ENCODE assay signal across 11 mouse cellular contexts in genomic region chr6:38065501-38066122, GRCm38 (mm10). TPM values are rescaled to one million over a fixed set of nuclear protein-coding genes. Genes with fewer than 3 reads are reported as not detected.
DNase-seq lines count a peak whose midpoint lies in the region; ATAC-seq lines count a peak whose summit lies in the region.
"Had no signal": no experiment of that assay in that cellular context is flagged by ENCODE, and none has a peak within 500 bp of the region (broad histone marks: within the 10 kb centered on the region; RNA-seq: fewer than 3 reads in every experiment).

No protein-coding gene starts in this region.

- 77% methylated on average over 11 of the region's 11 CpGs for WGBS in limb, embryonic 12.5 days
- 85% methylated on average over 11 of the region's 11 CpGs for WGBS in limb, embryonic 10.5 days
- 67% methylated on average over 11 of the region's 11 CpGs for WGBS in hindbrain, embryonic 16.5 days

- H3K4me3 ChIP-seq in limb, embryonic 12.5 days (replicated peaks): no peak overlapping the region
- H3K4me3 ChIP-seq in limb, embryonic 10.5 days: no peak overlapping the region
- no peak overlapping the region for H3K4me3 ChIP-seq in hindbrain, embryonic 16.5 days (ENCODE audit: low read length)
- H3K4me3 ChIP-seq: heart, embryonic 13.5 days; myocyte had no signal

- no peaks in the 10 kb centered on the region for H3K27me3 ChIP-seq in limb, embryonic 12.5 days
- H3K27me3 ChIP-seq in limb, embryonic 10.5 days (ENCODE audit: low read depth, poor library complexity, severe bottlenecking): no peaks in the 10 kb centered on the region
- no peaks in the 10 kb centered on the region for H3K27me3 ChIP-seq in hindbrain, embryonic 16.5 days (replicated peaks; ENCODE audit: control insufficient read depth, insufficient read depth, low read length)
- H3K27me3 ChIP-seq: heart, embryonic 13.5 days had no signal

- H3K4me2 ChIP-seq in limb, embryonic 12.5 days: no peak overlapping the region
- H3K4me2 ChIP-seq in hindbrain, embryonic 16.5 days (ENCODE audit: low read length): no peak overlapping the region
- H3K4me2 ChIP-seq: heart, embryonic 13.5 days had no signal

- no peak for DNase-seq in limb, embryonic 10.5 days (ENCODE audit: low spot score)
- DNase-seq in cerebellum, adult 9-11 months: peak; percentile 24
- DNase-seq in urinary bladder, postnatal 4 days (ENCODE audit: low spot score in 2 of 2): no peak
- no peak for DNase-seq in c-Kit-positive CD71-positive TER-119-positive erythroid progenitor cells, embryonic 14.5 days (ENCODE audit: low spot score)
- no peak for DNase-seq in kidney, adult 18-20 months

- 0 out of 2 replicates have a peak, but pooled peaks cover 4% of the 10 kb centered on the region for H3K4me1 ChIP-seq in limb, embryonic 12.5 days (replicated peaks)
- H3K4me1 ChIP-seq in limb, embryonic 10.5 days: peaks cover 7% of the 10 kb centered on the region
- H3K4me1 ChIP-seq in hindbrain, embryonic 16.5 days (ENCODE audit: control insufficient read depth, insufficient read depth, low read depth, low read length): peaks cover 2% of the 10 kb centered on the region

- 0 out of 2 replicates have a peak, but pooled peaks have one; percentile 52 for ATAC-seq in limb, embryonic 12.5 days (ENCODE audit: insufficient number of reproducible peaks, insufficient read depth, low FRiP score, low TSS enrichment, low read depth)
- ATAC-seq in hindbrain, embryonic 16.5 days: peak; percentile 74
- 0 out of 2 replicates have a peak, but pooled peaks have one; percentile 34 for ATAC-seq in megakaryocyte-erythroid progenitor cell, adult 5-6 weeks (replicated peaks; ENCODE audit: low FRiP score, low TSS enrichment, poor library complexity, severe bottlenecking)

- no peaks in the 10 kb centered on the region for H3K36me3 ChIP-seq in limb, embryonic 12.5 days
- H3K36me3 ChIP-seq in limb, embryonic 10.5 days: no peaks in the 10 kb centered on the region
- no peaks in the 10 kb centered on the region for H3K36me3 ChIP-seq in hindbrain, embryonic 16.5 days (ENCODE audit: control insufficient read depth, insufficient read depth, low read length)
- H3K36me3 ChIP-seq: heart, embryonic 13.5 days had no signal

- peaks cover 12% of the 10 kb centered on the region; the same call in 1 of the 2 replicates for H3K9me3 ChIP-seq in limb, embryonic 12.5 days
- H3K9me3 ChIP-seq in limb, embryonic 10.5 days (replicated peaks): peaks cover 3% of the 10 kb centered on the region; the same call in 1 of the 2 replicates
- H3K9me3 ChIP-seq in hindbrain, embryonic 16.5 days (ENCODE audit: control insufficient read depth, low read length): no peaks in the 10 kb centered on the region

- H3K9ac ChIP-seq in limb, embryonic 12.5 days (replicated peaks): no peak overlapping the region
- H3K9ac ChIP-seq in hindbrain, embryonic 16.5 days (ENCODE audit: low read depth, low read length): no peak overlapping the region
- H3K9ac ChIP-seq: heart, embryonic 13.5 days had no signal

- H3K27ac ChIP-seq in limb, embryonic 12.5 days: no peak overlapping the region
- no peak overlapping the region; the same call in 1 of the 2 replicates for H3K27ac ChIP-seq in limb, embryonic 10.5 days
- H3K27ac ChIP-seq in hindbrain, embryonic 16.5 days (ENCODE audit: low read depth, low read length): no peak overlapping the region; the same call in 1 of the 2 replicates
- H3K27ac ChIP-seq: heart, embryonic 13.5 days had no signal

RNA-seq across cellular contexts. Expression of gene Svopl, which starts 18.8 kb away (rescaled TPM):
- polyA plus RNA-seq in limb, embryonic 12.5 days (2016; fragmentation: Nextera tagmentation; extraction: Ambion mirVana): 7.5 and 8.0 TPM in 2 replicates
- polyA plus RNA-seq in limb, embryonic 10.5 days (2016; fragmentation: Nextera tagmentation; extraction: Ambion mirVana): 4.0 and 7.0 TPM in 2 replicates
- polyA plus RNA-seq in hindbrain, embryonic 16.5 days (2015; fragmentation: Nextera tagmentation; extraction: Ambion mirVana): 1.4 and 1.5 TPM in 2 replicates
- not detected in 2 replicates for total RNA-seq in megakaryocyte-erythroid progenitor cell, adult 5-6 weeks (2014; fragmentation: Nextera tagmentation)
- not detected in 2 replicates for total RNA-seq in megakaryocyte-erythroid progenitor cell, adult 5-6 weeks (2017)
- total RNA-seq: MEL had no signal
- polyA plus RNA-seq: myocyte had no signal

RNA-seq across cellular contexts. Expression of gene Tmem213, which starts 43.4 kb away (rescaled TPM):
- polyA plus RNA-seq in limb, embryonic 12.5 days (2016; fragmentation: Nextera tagmentation; extraction: Ambion mirVana): 0.71 and 0.73 TPM in 2 replicates
- polyA plus RNA-seq in limb, embryonic 10.5 days (2016; fragmentation: Nextera tagmentation; extraction: Ambion mirVana): not detected in 2 replicates
- polyA plus RNA-seq in hindbrain, embryonic 16.5 days (2015; fragmentation: Nextera tagmentation; extraction: Ambion mirVana): not detected in 2 replicates
- not detected in 2 replicates for total RNA-seq in megakaryocyte-erythroid progenitor cell, adult 5-6 weeks (2014; fragmentation: Nextera tagmentation)
- not detected in 2 replicates for total RNA-seq in megakaryocyte-erythroid progenitor cell, adult 5-6 weeks (2017)
- total RNA-seq: MEL had no signal
- polyA plus RNA-seq: heart, embryonic 13.5 days; myocyte had no signal

RNA-seq across cellular contexts. Expression of gene Atp6v0a4, which starts 58.8 kb away (rescaled TPM):
- polyA plus RNA-seq in limb, embryonic 12.5 days (2016; fragmentation: Nextera tagmentation; extraction: Ambion mirVana): not detected in 2 replicates
- not detected in 2 replicates for polyA plus RNA-seq in limb, embryonic 10.5 days (2016; fragmentation: Nextera tagmentation; extraction: Ambion mirVana)
- 0.35 and 0.38 TPM in 2 replicates for polyA plus RNA-seq in hindbrain, embryonic 16.5 days (2015; fragmentation: Nextera tagmentation; extraction: Ambion mirVana)
- total RNA-seq in megakaryocyte-erythroid progenitor cell, adult 5-6 weeks (2014; fragmentation: Nextera tagmentation): 0.46 and 0.79 TPM in 2 replicates
- 2.5 TPM in 1 of 2 replicates, not detected in the other for total RNA-seq in megakaryocyte-erythroid progenitor cell, adult 5-6 weeks (2017)
